14 mouse cellular contexts compared by ENCODE assay signal in the genomic region with DNA sequence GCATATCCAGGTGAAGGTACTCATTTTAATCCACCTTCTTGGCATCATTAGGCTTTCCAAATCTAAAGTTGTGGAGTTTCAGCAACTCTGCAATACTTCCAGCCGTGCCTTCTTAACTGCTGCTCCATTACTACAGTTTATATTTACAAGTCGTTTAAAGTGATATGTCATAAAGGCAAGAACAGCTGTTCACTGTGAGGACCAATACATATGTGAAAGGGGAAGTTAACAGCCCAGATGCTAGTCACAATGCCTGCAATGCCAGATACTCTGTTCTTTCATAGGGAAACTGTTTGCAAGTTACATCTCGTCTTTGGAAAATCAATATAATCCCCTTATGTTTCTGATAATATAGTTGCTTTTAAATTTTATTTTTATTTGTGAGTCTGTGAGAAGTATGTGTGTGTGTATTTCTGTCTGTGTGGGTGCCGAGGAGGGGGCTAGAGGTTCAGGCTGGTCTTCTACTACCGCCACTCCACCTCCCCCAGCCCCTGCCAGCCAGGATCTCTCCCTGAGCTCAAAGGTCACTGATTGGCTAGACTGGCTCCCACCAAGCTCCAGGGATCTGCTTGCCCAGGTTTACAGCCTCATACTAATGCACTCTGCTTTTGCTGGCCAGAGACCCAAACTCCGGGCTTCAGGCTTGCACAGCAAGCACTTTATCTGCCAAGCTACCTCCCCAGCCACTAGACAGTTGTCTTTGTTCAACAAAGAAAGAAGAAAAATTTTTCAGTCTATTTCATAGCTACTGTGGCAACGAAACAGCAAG. TPM values are rescaled to one million over a fixed set of nuclear protein-coding genes. Genes with fewer than 3 reads are reported as not detected.
A peak's percentile ranks its signal among the peaks of the same experiment; 100 is the strongest.
DNase-seq lines count a peak whose midpoint lies in the region; ATAC-seq and TF ChIP-seq lines count a peak whose summit lies in the region.
"Had no signal": no experiment of that assay in that cellular context is flagged by ENCODE, and none has a peak within 500 bp of the region (broad histone marks: within the 10 kb centered on the region; RNA-seq: fewer than 3 reads in every experiment).

No protein-coding gene starts in this region.

- no peak for TF ChIP-seq EP300 in liver, postnatal 0 days (IDR thresholded peaks at IDR 0.05; ENCODE audit: low read depth)

- no peak overlapping the region for H3K4me3 ChIP-seq in hindbrain, embryonic 15.5 days
- H3K4me3 ChIP-seq in hindbrain, embryonic 11.5 days (ENCODE audit: low read depth, low read length), result no peak overlapping the region
- no peak overlapping the region for H3K4me3 ChIP-seq in lung, embryonic 15.5 days
- no peak overlapping the region for H3K4me3 ChIP-seq in liver, postnatal 0 days (ENCODE audit: low read depth, low read length)
- H3K4me3 ChIP-seq: embryonic facial prominence, embryonic 15.5 days; forebrain, embryonic 15.5 days; heart, embryonic 12.5 days; hindbrain, embryonic 10.5 days had no signal

- H3K27ac ChIP-seq in hindbrain, embryonic 15.5 days (replicated peaks), result no peak overlapping the region
- no peak overlapping the region for H3K27ac ChIP-seq in hindbrain, embryonic 11.5 days (ENCODE audit: low read depth, low read length)
- H3K27ac ChIP-seq in lung, embryonic 15.5 days, result no peak overlapping the region
- 0 out of 2 replicates have a peak overlapping the region, but pooled peaks have one; percentile 11 for H3K27ac ChIP-seq in liver, postnatal 0 days (ENCODE audit: low read depth)
- H3K27ac ChIP-seq: embryonic facial prominence, embryonic 15.5 days; forebrain, embryonic 15.5 days; hindbrain, embryonic 10.5 days had no signal

- H3K4me2 ChIP-seq in hindbrain, embryonic 15.5 days, result 0 out of 2 replicates have a peak overlapping the region, but pooled peaks have one; percentile 1
- H3K4me2 ChIP-seq in hindbrain, embryonic 11.5 days (replicated peaks; ENCODE audit: low read depth, low read length), result no peak overlapping the region
- 0 out of 2 replicates have a peak overlapping the region, but pooled peaks have one; percentile 18 for H3K4me2 ChIP-seq in lung, embryonic 15.5 days
- H3K4me2 ChIP-seq in liver, postnatal 0 days (ENCODE audit: low read depth, low read length), result peak overlapping the region; percentile 41
- H3K4me2 ChIP-seq: embryonic facial prominence, embryonic 15.5 days; forebrain, embryonic 15.5 days; heart, embryonic 12.5 days had no signal

- WGBS in hindbrain, embryonic 15.5 days, result 65% methylated on average over 7 of the region's 7 CpGs
- WGBS in hindbrain, embryonic 11.5 days, result 75% methylated on average over 7 of the region's 7 CpGs
- 48% methylated on average over 7 of the region's 7 CpGs for WGBS in lung, embryonic 15.5 days
- 42% methylated on average over 7 of the region's 7 CpGs for WGBS in liver, postnatal 0 days (ENCODE audit: insufficient replicate concordance)

- ATAC-seq in hindbrain, embryonic 15.5 days (ENCODE audit: low FRiP score, low read depth), result no peak
- no peak for ATAC-seq in hindbrain, embryonic 11.5 days (ENCODE audit: low FRiP score)
- no peak for ATAC-seq in lung, embryonic 15.5 days (ENCODE audit: borderline replicate concordance, extremely low read depth, low FRiP score, low TSS enrichment)
- peak; percentile 32; the same call in 1 of the 2 replicates for ATAC-seq in liver, postnatal 0 days
- ATAC-seq: forebrain, embryonic 15.5 days had no signal

- H3K36me3 ChIP-seq in hindbrain, embryonic 15.5 days, result no peaks in the 10 kb centered on the region
- H3K36me3 ChIP-seq in hindbrain, embryonic 11.5 days (ENCODE audit: control insufficient read depth, insufficient read depth, low read length), result no peaks in the 10 kb centered on the region
- H3K36me3 ChIP-seq in lung, embryonic 15.5 days, result no peaks in the 10 kb centered on the region
- H3K36me3 ChIP-seq in liver, postnatal 0 days (replicated peaks; ENCODE audit: insufficient read depth, low read length), result no peaks in the 10 kb centered on the region
- H3K36me3 ChIP-seq: embryonic facial prominence, embryonic 15.5 days; forebrain, embryonic 15.5 days; heart, embryonic 12.5 days; hindbrain, embryonic 10.5 days had no signal

- DNase-seq in hindbrain, embryonic 11.5 days (ENCODE audit: low spot score), result no peak
- DNase-seq in lung, postnatal 14 days, result no peak
- DNase-seq in kidney, adult 8-10 months, result peak; percentile 39 to 49
- peak; percentile 26 for DNase-seq in liver, postnatal 0 days
- no peak for DNase-seq in thymus, adult 18-20 months
- DNase-seq in thymus, postnatal 14 days, result no peak
- DNase-seq: lung, postnatal 10 days; retina, postnatal 1 day had no signal

- no peak for TF ChIP-seq CTCF in liver, postnatal 0 days (IDR thresholded peaks at IDR 0.05; ENCODE audit: low read depth)

- no peak overlapping the region for H3K9ac ChIP-seq in hindbrain, embryonic 15.5 days
- H3K9ac ChIP-seq in hindbrain, embryonic 11.5 days (ENCODE audit: low read depth, low read length), result no peak overlapping the region
- no peak overlapping the region for H3K9ac ChIP-seq in lung, embryonic 15.5 days
- H3K9ac ChIP-seq in liver, postnatal 0 days (replicated peaks), result no peak overlapping the region
- H3K9ac ChIP-seq: embryonic facial prominence, embryonic 15.5 days; forebrain, embryonic 15.5 days; heart, embryonic 12.5 days had no signal

- no peaks in the 10 kb centered on the region for H3K27me3 ChIP-seq in hindbrain, embryonic 15.5 days
- H3K27me3 ChIP-seq in hindbrain, embryonic 11.5 days (ENCODE audit: control insufficient read depth, insufficient read depth, low read length), result 0 out of 2 replicates have a peak, but pooled peaks cover 2% of the 10 kb centered on the region
- H3K27me3 ChIP-seq in lung, embryonic 15.5 days, result peaks cover 10% of the 10 kb centered on the region; the same call in 1 of the 2 replicates
- peaks cover 7% of the 10 kb centered on the region for H3K27me3 ChIP-seq in liver, postnatal 0 days (ENCODE audit: insufficient read depth, low read length)
- H3K27me3 ChIP-seq: forebrain, embryonic 15.5 days; heart, embryonic 12.5 days had no signal

- H3K9me3 ChIP-seq in hindbrain, embryonic 15.5 days, result no peaks in the 10 kb centered on the region
- H3K9me3 ChIP-seq in hindbrain, embryonic 11.5 days (ENCODE audit: control insufficient read depth, low read length), result no peaks in the 10 kb centered on the region
- H3K9me3 ChIP-seq in lung, embryonic 15.5 days, result no peaks in the 10 kb centered on the region
- no peaks in the 10 kb centered on the region for H3K9me3 ChIP-seq in liver, postnatal 0 days (ENCODE audit: low read length)
- H3K9me3 ChIP-seq: embryonic facial prominence, embryonic 15.5 days; forebrain, embryonic 15.5 days; heart, embryonic 12.5 days; hindbrain, embryonic 10.5 days had no signal

- H3K4me1 ChIP-seq in hindbrain, embryonic 15.5 days (replicated peaks), result peaks cover 22% of the 10 kb centered on the region
- H3K4me1 ChIP-seq in hindbrain, embryonic 11.5 days (replicated peaks; ENCODE audit: control insufficient read depth, insufficient read depth, low read length), result no peaks in the 10 kb centered on the region
- peaks cover 16% of the 10 kb centered on the region; the same call in 1 of the 2 replicates for H3K4me1 ChIP-seq in lung, embryonic 15.5 days
- H3K4me1 ChIP-seq in liver, postnatal 0 days (ENCODE audit: insufficient read depth), result no peaks in the 10 kb centered on the region

RNA-seq across cellular contexts. Expression of a gene that starts 5.1 kb away (rescaled TPM):
- 7.3 and 9.3 TPM in 2 replicates for polyA plus RNA-seq in hindbrain, embryonic 15.5 days (2015; fragmentation: Nextera tagmentation; extraction: Ambion mirVana)
- 3.3 and 4.1 TPM in 2 replicates for polyA plus RNA-seq in hindbrain, embryonic 11.5 days (2014; fragmentation: Nextera tagmentation; extraction: Ambion mirVana)
- polyA plus RNA-seq in lung, embryonic 15.5 days (2015; fragmentation: Nextera tagmentation; extraction: Ambion mirVana), result 3.4 and 3.9 TPM in 2 replicates
- polyA plus RNA-seq in liver, postnatal 0 days (2015; fragmentation: Nextera tagmentation; extraction: Ambion mirVana), result 0.95 and 1.2 TPM in 2 replicates

Comparison
In these comparisons a context has a peak if more than half of its experiments do, and no peak if none do; other contexts are left out.
1. DNase-seq: peak in kidney, adult 8-10 months (2 of 2) and liver, postnatal 0 days (single experiment); none in hindbrain, embryonic 11.5 days (single experiment), lung, postnatal 14 days (single experiment), thymus, adult 18-20 months (0 of 2) and thymus, postnatal 14 days (single experiment).